Mouse (Mus musculus) liver, embryonic 12.5 days (tissue): Measurements from ENCODE around the gene Gas2. TPM values are rescaled to one million over a fixed set of nuclear protein-coding genes. Genes with fewer than 3 reads are reported as not detected.

ENCODE experiments used
- ATAC-seq: fragments of 200-750 bp; cut with Nextera tagmentation; 2 replicates; pipeline ENCODE4 v1.8.0; 2017; ENCODE audit warnings: moderate number of reproducible peaks, mild to moderate bottlenecking, moderate library complexity
- H3K27ac ChIP-seq: fragments of 300-500 bp; sonication (generic); 2 replicates; pipeline ENCODE4 v1.5.1; 2016; ENCODE audit warnings: mild to moderate bottlenecking
- H3K27me3 ChIP-seq: fragments of 300-500 bp; sonication (generic); replicated peaks from 2 replicates; pipeline ENCODE4 v1.6.1; 2016; ENCODE audit warnings: mild to moderate bottlenecking, moderate library complexity
- H3K36me3 ChIP-seq: fragments of 300-500 bp; sonication (generic); 2 replicates; pipeline ENCODE4 v1.6.1; 2016; ENCODE audit warnings: mild to moderate bottlenecking, moderate library complexity
- H3K4me1 ChIP-seq: fragments of 300-500 bp; sonication (generic); 2 replicates; pipeline ENCODE4 v1.6.1; 2016
- H3K4me2 ChIP-seq: fragments of 300-500 bp; sonication (generic); 2 replicates; pipeline ENCODE4 v1.6.1; 2016; ENCODE audit warnings: mild to moderate bottlenecking, moderate library complexity
- H3K4me3 ChIP-seq: fragments of 300-500 bp; sonication (generic); 2 replicates; pipeline ENCODE4 v1.5.1; 2016; ENCODE audit warnings: mild to moderate bottlenecking, moderate library complexity
- H3K9ac ChIP-seq: fragments of 300-500 bp; sonication (generic); 2 replicates; pipeline ENCODE4 v1.6.1; 2016; ENCODE audit warnings: mild to moderate bottlenecking, moderate library complexity
- H3K9me3 ChIP-seq: fragments of 300-500 bp; sonication (generic); replicated peaks from 2 replicates; pipeline ENCODE4 v1.6.1; 2016; ENCODE audit warnings: mild to moderate bottlenecking, moderate library complexity
- WGBS: fragments of 180-500 bp; shearing (Covaris S2); methylation state at CpG from one replicate; pipeline ENCODE4 v1.1.7; 2016; ENCODE audit not compliant: insufficient replicate concordance; 5-methylcytosine and 5-hydroxymethylcytosine counted together
- polyA plus RNA-seq: library from polyadenylated mRNA; unstranded; fragments of >200 nt; fragmentation: Nextera tagmentation; extraction: Ambion mirVana; gene quantifications from 2 replicates; pipeline ENCODE4 v1.2.1, GENCODE M21; 2016

The Gas2 gene
- 7.1 and 9.0 TPM in 2 replicates for polyA plus RNA-seq

- Histone ChIP-seq H3K9me3 (no peaks in the 10 kb centered on the region), H3K27ac (peak within 1 kb of the TSS; percentile 93), H3K36me3 (peaks cover 33% of the 10 kb centered on the region), H3K4me2 (peak within 1 kb of the TSS; percentile 92), H3K4me1 (peaks cover 45% of the 10 kb centered on the region), H3K27me3 (no peaks in the 10 kb centered on the region), H3K4me3 (peak within 1 kb of the TSS; percentile 84), H3K9ac (peak within 1 kb of the TSS; percentile 85)
- WGBS: 9% methylated on average over 68 of the region's 105 CpGs
- ATAC-seq: peak; percentile 83
Measured at GRCm38 (mm10) chr7:51861250-51862096, at the start of gene Gas2. TSS of gene Gas2 (plus strand) at chr7:51862015.

- no peak for ATAC-seq
- Histone ChIP-seq H3K4me1 (no peaks in the 10 kb centered on the region), H3K4me2 (no peak overlapping the region), H3K9me3 (no peaks in the 10 kb centered on the region), H3K27me3 (no peaks in the 10 kb centered on the region), H3K27ac (no peak overlapping the region), H3K36me3 (no peaks in the 10 kb centered on the region), H3K4me3 (no peak overlapping the region), H3K9ac (no peak overlapping the region)
- 33% methylated on average over 4 of the region's 4 CpGs for WGBS
Measured at GRCm38 (mm10) chr7:51815473-51816282, 46.1 kb upstream of the Gas2 start.

DNA sequence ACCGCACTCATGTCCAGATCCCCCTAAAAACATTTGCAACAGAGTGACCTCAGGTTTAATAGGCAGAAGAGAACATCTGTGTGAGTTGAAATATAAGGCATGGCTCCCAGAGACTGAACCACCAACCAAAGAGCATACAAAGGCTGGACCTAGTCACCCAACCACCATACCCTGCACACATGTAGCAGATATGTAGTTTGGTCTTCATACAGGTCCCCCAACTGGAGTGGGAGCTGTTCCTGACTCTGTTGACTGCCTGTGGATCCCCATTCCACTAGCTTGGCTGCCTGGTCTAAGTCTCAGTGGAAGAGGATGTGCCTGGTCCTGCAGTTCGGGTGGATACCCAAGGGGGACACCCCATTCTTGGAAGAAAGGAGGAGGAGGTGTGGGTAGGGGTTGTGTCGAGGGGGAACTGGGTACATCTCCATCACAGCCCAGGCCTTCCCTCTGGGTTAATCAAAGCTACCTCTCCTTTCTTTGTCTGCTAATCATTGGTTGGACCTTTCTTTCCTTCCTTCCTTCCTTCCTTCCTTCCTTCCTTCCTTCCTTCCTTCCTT lies 45.5 kb upstream of the Gas2 start:
- Histone ChIP-seq H3K27me3 (no peaks in the 10 kb centered on the region), H3K9me3 (no peaks in the 10 kb centered on the region), H3K4me3 (no peak overlapping the region), H3K4me1 (no peaks in the 10 kb centered on the region), H3K36me3 (no peaks in the 10 kb centered on the region), H3K27ac (no peak overlapping the region), H3K4me2 (no peak overlapping the region), H3K9ac (no peak overlapping the region)
- no peak for ATAC-seq
- 44% methylated on average over 3 of the region's 3 CpGs for WGBS

- no peaks in the 10 kb centered on the region for H3K36me3 ChIP-seq
- no peaks in the 10 kb centered on the region for H3K4me1 ChIP-seq
- H3K27ac ChIP-seq: no peak overlapping the region
- H3K9me3 ChIP-seq: no peaks in the 10 kb centered on the region
- no peak overlapping the region for H3K4me2 ChIP-seq
- no peaks in the 10 kb centered on the region for H3K27me3 ChIP-seq
- no peak overlapping the region for H3K4me3 ChIP-seq
- 45% methylated on average over 3 of the region's 3 CpGs for WGBS
- no peak overlapping the region for H3K9ac ChIP-seq
- no peak for ATAC-seq
Measured at GRCm38 (mm10) chr7:51818251-51818974, 43.4 kb upstream of the Gas2 start.

GRCm38 (mm10) chr7:51819891-51820290 lies 41.9 kb upstream of the Gas2 start:
- H3K27me3 ChIP-seq: no peaks in the 10 kb centered on the region
- no peak overlapping the region for H3K9ac ChIP-seq
- H3K4me2 ChIP-seq: no peak overlapping the region
- H3K36me3 ChIP-seq: no peaks in the 10 kb centered on the region
- no peaks in the 10 kb centered on the region for H3K4me1 ChIP-seq
- no peak overlapping the region for H3K4me3 ChIP-seq
- no peaks in the 10 kb centered on the region for H3K9me3 ChIP-seq
- no peak for ATAC-seq
- 44% methylated on average over 1 of the region's 1 CpGs for WGBS
- no peak overlapping the region for H3K27ac ChIP-seq

GRCm38 (mm10) chr7:51821467-51821866 lies 40.3 kb upstream of the Gas2 start:
- H3K4me1 ChIP-seq: no peaks in the 10 kb centered on the region
- H3K4me3 ChIP-seq: no peak overlapping the region
- H3K4me2 ChIP-seq: no peak overlapping the region
- H3K36me3 ChIP-seq: no peaks in the 10 kb centered on the region
- no peaks in the 10 kb centered on the region for H3K27me3 ChIP-seq
- H3K27ac ChIP-seq: no peak overlapping the region
- WGBS: 41% methylated on average over 2 of the region's 2 CpGs
- no peak for ATAC-seq
- no peaks in the 10 kb centered on the region for H3K9me3 ChIP-seq
- H3K9ac ChIP-seq: no peak overlapping the region

- Histone ChIP-seq H3K4me1 (no peaks in the 10 kb centered on the region), H3K9ac (no peak overlapping the region), H3K36me3 (no peaks in the 10 kb centered on the region), H3K4me3 (no peak overlapping the region), H3K9me3 (no peaks in the 10 kb centered on the region), H3K27me3 (no peaks in the 10 kb centered on the region), H3K27ac (no peak overlapping the region), H3K4me2 (no peak overlapping the region)
- 63% methylated on average over 7 of the region's 7 CpGs for WGBS
- no peak for ATAC-seq
Measured at GRCm38 (mm10) chr7:51823562-51824338, 38.1 kb upstream of the Gas2 start.

- H3K4me2 ChIP-seq: no peak overlapping the region
- ATAC-seq: no peak
- H3K27me3 ChIP-seq: no peaks in the 10 kb centered on the region
- H3K4me3 ChIP-seq: no peak overlapping the region
- WGBS: 69% methylated on average over 7 of the region's 7 CpGs
- H3K9ac ChIP-seq: no peak overlapping the region
- H3K36me3 ChIP-seq: no peaks in the 10 kb centered on the region
- H3K9me3 ChIP-seq: no peaks in the 10 kb centered on the region
- H3K4me1 ChIP-seq: no peaks in the 10 kb centered on the region
- no peak overlapping the region for H3K27ac ChIP-seq
Measured at GRCm38 (mm10) chr7:51831917-51832316, 29.9 kb upstream of the Gas2 start.

GRCm38 (mm10) chr7:51840515-51840914 lies 21.3 kb upstream of the Gas2 start:
- no peak overlapping the region for H3K27ac ChIP-seq
- no peak overlapping the region for H3K4me3 ChIP-seq
- no peaks in the 10 kb centered on the region for H3K4me1 ChIP-seq
- no peaks in the 10 kb centered on the region for H3K27me3 ChIP-seq
- no peaks in the 10 kb centered on the region; the same call in 1 of the 2 replicates for H3K9me3 ChIP-seq
- H3K36me3 ChIP-seq: no peaks in the 10 kb centered on the region
- no peak for ATAC-seq
- H3K9ac ChIP-seq: no peak overlapping the region
- H3K4me2 ChIP-seq: no peak overlapping the region
- WGBS: 75% methylated on average over 7 of the region's 7 CpGs

DNA sequence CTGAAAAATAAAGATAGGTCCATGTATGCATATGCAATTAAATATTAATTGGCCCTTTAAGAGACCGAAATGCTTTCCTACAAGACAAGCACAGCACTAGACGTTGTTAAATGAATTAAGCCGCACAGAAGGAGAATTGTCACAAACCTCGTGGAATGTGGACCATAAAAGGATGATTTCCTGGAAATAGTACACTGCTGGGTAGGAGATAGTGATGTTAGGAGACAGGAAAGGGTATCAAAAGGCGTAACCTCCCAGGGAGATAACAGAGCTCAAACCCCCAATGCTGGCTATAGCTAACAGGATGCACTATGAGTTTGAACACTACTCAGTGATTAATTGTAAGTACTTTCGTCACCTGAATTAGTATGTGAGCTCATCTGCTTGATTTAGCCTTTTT lies 10.9 kb upstream of the Gas2 start:
- Histone ChIP-seq H3K27me3 (no peaks in the 10 kb centered on the region), H3K9ac (no peak overlapping the region), H3K4me1 (peaks cover 19% of the 10 kb centered on the region), H3K9me3 (no peaks in the 10 kb centered on the region), H3K4me3 (no peak overlapping the region), H3K4me2 (peak overlapping the region; percentile 35), H3K36me3 (peaks cover 7% of the 10 kb centered on the region), H3K27ac (no peak overlapping the region)
- 40% methylated on average over 6 of the region's 6 CpGs for WGBS
- ATAC-seq: peak; percentile 95

DNA sequence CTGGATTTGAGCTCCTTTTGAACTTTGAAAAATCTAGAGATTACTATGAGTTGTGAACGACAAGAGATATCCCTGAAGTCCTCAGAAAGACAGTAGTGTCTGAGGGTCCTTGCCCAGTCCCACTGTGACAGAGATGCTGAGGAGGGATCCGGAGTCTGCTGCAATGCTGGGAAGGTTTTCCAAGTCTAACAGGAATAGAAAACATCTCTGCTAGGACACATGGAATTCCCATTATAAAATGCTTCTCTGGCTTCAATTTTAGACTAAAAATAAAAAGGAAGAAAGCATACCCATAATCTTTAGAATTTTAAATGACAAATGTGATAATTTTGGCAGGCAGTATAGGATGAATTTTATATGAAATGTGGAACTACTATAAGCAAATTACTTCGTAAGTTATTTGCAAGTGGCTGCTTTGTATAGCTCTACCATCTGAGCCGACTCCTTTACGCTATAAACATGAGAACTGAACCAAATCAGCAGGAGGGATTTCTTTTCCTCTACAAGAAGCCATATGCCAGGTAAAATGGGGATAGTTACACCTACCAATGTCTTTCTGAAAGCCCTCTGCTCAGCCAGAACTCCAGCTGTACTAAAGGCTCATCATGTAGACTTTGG lies 9.8 kb upstream of the Gas2 start:
- peak overlapping the region; percentile 36; the same call in 1 of the 2 replicates for H3K27ac ChIP-seq
- no peak overlapping the region for H3K9ac ChIP-seq
- ATAC-seq: no peak
- no peak overlapping the region for H3K4me3 ChIP-seq
- WGBS: 81% methylated on average over 5 of the region's 5 CpGs
- H3K36me3 ChIP-seq: peaks cover 7% of the 10 kb centered on the region
- H3K9me3 ChIP-seq: no peaks in the 10 kb centered on the region
- H3K4me1 ChIP-seq: peaks cover 19% of the 10 kb centered on the region
- H3K27me3 ChIP-seq: no peaks in the 10 kb centered on the region
- no peak overlapping the region for H3K4me2 ChIP-seq
